Mouse (Mus musculus) ES-E14 (cell line): Measurements from ENCODE around the gene Mst1r. TPM values are rescaled to one million over a fixed set of nuclear protein-coding genes. Genes with fewer than 3 reads are reported as not detected.

ENCODE experiments used
- DNase-seq: peaks from one replicate; pipeline ENCODE4 v3.0.0-alpha.2; 2013; ENCODE audit warnings: low read depth, low spot score
- H3K27ac ChIP-seq: 2 replicates; pipeline ENCODE4 v1.5.1; 2012; ENCODE audit warnings: low read depth, mild to moderate bottlenecking, low read length, moderate library complexity, mixed read lengths; ENCODE audit not compliant: poor library complexity, insufficient read depth, severe bottlenecking
- H3K36me3 ChIP-seq: 2 replicates; pipeline ENCODE4 v1.6.1; 2012; ENCODE audit warnings: mild to moderate bottlenecking, low read length, moderate library complexity, mixed read lengths; ENCODE audit not compliant: control insufficient read depth, poor library complexity, insufficient read depth, severe bottlenecking
- H3K4me1 ChIP-seq, 2 experiments: fragments of 150-350 bp in 1 of 2; sonication (generic) in 1 of 2; 2 replicates each; pipeline ENCODE4 v1.6.1; 2012; ENCODE audit warnings: low read length in 2 of 2, mild to moderate bottlenecking in 1 of 2, mixed read lengths in 1 of 2; ENCODE audit not compliant: control insufficient read depth in 2 of 2, insufficient read depth in 2 of 2, poor library complexity in 1 of 2
- H3K4me3 ChIP-seq, 2 experiments: fragments of 150-350 bp in 1 of 2; sonication (generic) in 1 of 2; 2 replicates each; pipeline ENCODE4 v1.5.1; 2012; ENCODE audit warnings: low read length in 2 of 2, low read depth in 1 of 2, mild to moderate bottlenecking in 1 of 2, mixed read lengths in 1 of 2; ENCODE audit not compliant: insufficient read depth in 1 of 2, poor library complexity in 1 of 2, severe bottlenecking in 1 of 2
- H3K9ac ChIP-seq: 2 replicates; pipeline ENCODE4 v1.6.1; 2012; ENCODE audit warnings: low read depth, mild to moderate bottlenecking, low read length, mixed read lengths; ENCODE audit not compliant: poor library complexity, insufficient read depth, severe bottlenecking
- H3K9me3 ChIP-seq: fragments of 150-350 bp; sonication (generic); 2 replicates; pipeline ENCODE4 v1.6.1; 2012; ENCODE audit warnings: low read depth, mild to moderate bottlenecking, low read length; ENCODE audit not compliant: control insufficient read depth, insufficient read depth
- CHD2 ChIP-seq: IDR thresholded peaks from 2 replicates; pipeline ENCODE4 v1.6.1; 2014; ENCODE audit warnings: mild to moderate bottlenecking, low read depth, low read length, inconsistent platforms
- HCFC1 ChIP-seq: IDR thresholded peaks from 2 replicates; pipeline ENCODE4 v1.6.1; 2012; ENCODE audit warnings: low read length, inconsistent platforms, borderline replicate concordance; ENCODE audit not compliant: insufficient read depth
- MAFK ChIP-seq: IDR thresholded peaks from 2 replicates; pipeline ENCODE4 v1.6.1; 2014; ENCODE audit warnings: mild to moderate bottlenecking, low read depth, low read length, inconsistent platforms; ENCODE audit not compliant: insufficient read depth
- ZC3H11A ChIP-seq: IDR thresholded peaks from 2 replicates; pipeline ENCODE4 v1.6.1; 2012; ENCODE audit warnings: low read depth, mild to moderate bottlenecking, inconsistent platforms, low read length, borderline replicate concordance
- ZNF384 ChIP-seq: IDR thresholded peaks from 2 replicates; pipeline ENCODE4 v1.6.1; 2012; ENCODE audit warnings: low read depth, low read length, inconsistent platforms
- in situ Hi-C, 2 experiments: fragments of 600-800 bp; cut with MboI; formaldehyde crosslinking; loops; one replicate each; pipeline ENCODE4 v1.15.1; 2025; ENCODE audit warnings: low sequenced_read_pairs in 2 of 2, inconsistent platforms in 1 of 2; ENCODE audit not compliant: unreplicated experiment in 2 of 2
- total RNA-seq: library from RNA; depleted of rRNA; stranded (reverse); fragments of 300-350 nt; gene quantifications from 2 replicates; pipeline ENCODE4 v1.2.3, GENCODE M21; 2012

Mst1r gene
- total RNA-seq, 1 experiment = 0.22 TPM

DNA sequence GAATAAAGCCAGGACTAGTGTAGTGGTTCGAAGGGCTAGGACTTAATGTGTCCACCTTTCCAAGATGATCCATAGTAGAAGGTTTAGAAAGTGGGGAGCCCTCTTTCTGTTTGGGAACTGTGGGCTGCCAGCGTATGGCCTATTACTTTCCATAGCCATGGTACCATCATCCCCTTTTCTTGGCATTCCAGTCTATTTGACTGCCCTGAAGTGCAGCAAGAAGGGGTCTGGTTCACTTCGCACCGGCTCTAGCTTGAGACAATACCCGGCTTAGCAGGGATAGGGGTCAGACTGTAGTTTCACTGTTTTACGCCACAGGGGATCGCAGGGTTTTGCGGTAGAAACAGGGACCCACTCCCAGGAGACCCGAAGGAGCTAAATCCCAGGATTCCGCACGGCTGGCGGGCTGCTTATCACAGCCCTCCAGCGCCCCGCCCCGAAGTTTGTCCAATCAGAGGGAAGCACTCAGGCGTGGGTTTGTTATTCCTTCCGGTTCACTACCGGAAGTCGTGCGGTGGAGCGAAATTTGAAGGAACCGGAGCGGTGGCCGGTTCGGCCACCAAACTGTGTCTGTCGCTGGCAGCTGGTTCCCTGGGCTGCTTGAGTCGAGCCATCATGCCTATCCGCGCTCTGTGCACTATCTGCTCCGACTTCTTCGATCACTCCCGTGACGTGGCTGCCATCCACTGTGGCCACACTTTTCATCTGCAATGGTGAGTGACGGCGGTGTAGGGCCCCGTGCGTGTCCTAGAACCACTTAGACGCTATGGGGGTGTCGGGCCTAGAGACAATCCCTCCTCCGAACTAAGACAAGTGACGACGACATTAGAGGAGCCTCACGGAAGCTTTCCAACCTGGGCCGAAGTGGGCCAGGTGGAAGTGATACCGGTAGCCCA lies 44.0 kb downstream of the Mst1r start:
- Histone ChIP-seq H3K4me1 (peaks cover 0 to 4% of the 10 kb centered on the region in 2 experiments; a peak in 1 of 4 replicates), H3K9ac (peak overlapping the region; percentile 79), H3K9me3 (no peaks in the 10 kb centered on the region), H3K36me3 (peaks cover 19% of the 10 kb centered on the region), H3K4me3 (peak overlapping the region; percentile 80 to 97), H3K27ac (peak overlapping the region; percentile 28; the same call in 1 of the 2 replicates)
- peak; percentile 92 for DNase-seq
- in situ Hi-C loops = no loop called here
- TF ChIP-seq ZNF384 (no peak), HCFC1 (peak; percentile 48; the same call in 1 of the 2 replicates), MAFK (no peak), CHD2 (peak; percentile 36; the same call in 1 of the 2 replicates), ZC3H11A (no peak)

DNA sequence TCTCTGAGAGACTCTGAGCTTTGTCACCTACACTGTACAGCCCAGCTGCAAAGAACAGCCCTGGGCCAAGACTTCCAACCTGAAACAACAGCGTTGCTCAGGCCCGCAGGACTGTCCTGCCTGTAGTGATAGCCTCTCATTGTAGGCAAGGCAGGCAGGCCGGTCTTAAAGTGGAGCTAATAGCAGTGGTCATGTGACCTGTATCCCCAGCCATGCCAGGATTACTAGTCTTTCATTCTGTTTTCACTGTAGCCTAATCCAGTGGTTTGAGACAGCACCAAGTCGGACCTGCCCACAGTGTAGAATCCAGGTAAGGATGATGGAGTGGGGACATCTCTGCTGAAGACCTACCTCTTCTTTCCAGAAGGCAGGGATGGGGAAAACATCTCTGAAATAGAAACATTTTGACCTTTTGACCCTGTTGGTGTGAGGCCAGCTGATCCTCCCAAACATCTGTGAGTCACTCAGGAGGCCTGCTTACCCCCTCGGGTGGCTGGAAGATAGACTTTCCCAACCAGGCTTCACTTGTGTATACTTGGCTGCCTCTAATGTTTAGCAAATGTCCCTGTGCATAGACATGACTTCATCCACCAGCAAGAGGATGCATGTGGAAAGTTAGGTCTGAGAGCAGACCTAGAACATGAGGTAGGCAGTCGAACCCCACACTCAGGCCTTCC lies 49.1 kb downstream of the Mst1r start:
- H3K9ac ChIP-seq = no peak overlapping the region
- no peak overlapping the region for H3K27ac ChIP-seq
- no peak for TF ChIP-seq MAFK
- TF ChIP-seq ZNF384 = no peak
- no peak for TF ChIP-seq HCFC1
- no peak for TF ChIP-seq ZC3H11A
- TF ChIP-seq CHD2 = no peak
- H3K4me3 ChIP-seq = no peak overlapping the region
- H3K9me3 ChIP-seq = no peaks in the 10 kb centered on the region
- peaks cover 3 to 5% of the 10 kb centered on the region in 2 experiments; a peak in 2 of 4 replicates for H3K4me1 ChIP-seq
- in situ Hi-C loops = no loop called here
- DNase-seq = no peak
- H3K36me3 ChIP-seq = peaks cover 31% of the 10 kb centered on the region

DNA sequence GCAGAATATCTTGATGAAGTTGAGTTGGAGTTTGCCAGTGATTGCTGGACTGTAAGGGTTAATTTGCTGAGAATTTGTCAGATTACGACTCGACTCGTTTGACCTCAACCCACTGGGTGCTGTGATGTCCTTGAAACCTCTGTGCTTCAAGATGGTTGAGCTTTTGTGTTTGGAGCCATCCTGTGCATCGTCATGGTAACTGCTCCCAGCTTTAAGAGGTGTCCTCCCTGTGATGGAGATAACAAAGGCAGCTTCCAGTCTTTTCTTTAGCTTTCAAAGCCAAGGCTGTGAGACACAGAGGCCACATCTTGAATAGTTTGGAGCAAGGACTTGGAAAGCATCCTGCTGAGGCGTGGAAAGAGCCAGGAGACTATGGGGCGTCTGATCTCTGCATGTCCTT lies 50.5 kb downstream of the Mst1r start:
- Histone ChIP-seq H3K9me3 (no peaks in the 10 kb centered on the region), H3K36me3 (peaks cover 39% of the 10 kb centered on the region), H3K4me1 (peaks cover 4 to 14% of the 10 kb centered on the region in 2 experiments; a peak in 2 of 4 replicates), H3K4me3 (no peak overlapping the region), H3K27ac (no peak overlapping the region), H3K9ac (no peak overlapping the region)
- TF ChIP-seq CHD2 (no peak), ZC3H11A (no peak), ZNF384 (no peak), HCFC1 (no peak), MAFK (no peak)
- in situ Hi-C loops = no loop called here
- peak; percentile 46 for DNase-seq

GRCm38 (mm10) chr9:107959896-107960295 lies 53.2 kb downstream of the Mst1r start:
- H3K4me1 ChIP-seq = peaks cover 6 to 14% of the 10 kb centered on the region in 2 experiments; a peak in 3 of 4 replicates
- H3K27ac ChIP-seq = no peak overlapping the region
- DNase-seq = no peak
- H3K9me3 ChIP-seq = no peaks in the 10 kb centered on the region
- H3K36me3 ChIP-seq = peaks cover 59% of the 10 kb centered on the region
- TF ChIP-seq ZNF384 = no peak
- TF ChIP-seq MAFK = no peak
- no peak for TF ChIP-seq HCFC1
- no peak for TF ChIP-seq ZC3H11A
- no peak for TF ChIP-seq CHD2
- no peak overlapping the region for H3K4me3 ChIP-seq
- in situ Hi-C loops = no loop called here
- H3K9ac ChIP-seq = no peak overlapping the region
